ENCODE assay signal across 20 mouse cellular contexts in the genomic region with DNA sequence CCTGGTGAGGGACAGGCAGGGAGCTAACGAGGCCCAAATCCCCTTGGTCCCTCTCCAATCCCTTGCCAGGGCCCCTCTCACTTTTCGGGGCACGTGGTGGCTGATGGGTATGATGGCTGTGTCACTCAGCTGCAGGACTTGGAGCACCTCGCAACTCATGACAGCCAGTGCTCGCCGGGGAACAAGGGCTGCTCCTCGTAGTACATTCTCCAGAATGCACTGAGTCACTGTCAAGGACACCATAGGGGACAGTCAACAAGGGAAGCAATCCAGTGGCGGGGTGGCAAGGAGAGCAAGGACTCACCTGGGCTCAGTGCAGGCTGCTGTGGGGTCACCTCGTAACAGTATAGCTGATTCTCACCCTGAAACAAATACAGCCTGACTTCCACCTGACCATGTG. TPM values are rescaled to one million over a fixed set of nuclear protein-coding genes. Genes with fewer than 3 reads are reported as not detected.
A peak's percentile ranks its signal among the peaks of the same experiment; 100 is the strongest.
DNase-seq lines count a peak whose midpoint lies in the region; ATAC-seq lines count a peak whose summit lies in the region.
"Had no signal": no experiment of that assay in that cellular context is flagged by ENCODE, and none has a peak within 500 bp of the region (broad histone marks: within the 10 kb centered on the region; RNA-seq: fewer than 3 reads in every experiment).

No protein-coding gene starts in this region.

- H3K27me3 ChIP-seq in heart, embryonic 13.5 days (replicated peaks) = no peaks in the 10 kb centered on the region
- no peaks in the 10 kb centered on the region for H3K27me3 ChIP-seq in heart, embryonic 16.5 days (ENCODE audit: control insufficient read depth, insufficient read depth, low read length)
- H3K27me3 ChIP-seq: forebrain, embryonic 13.5 days; heart, embryonic 12.5 days; hindbrain, embryonic 12.5 days; hindbrain, embryonic 15.5 days had no signal

- H3K4me3 ChIP-seq in heart, embryonic 13.5 days = no peak overlapping the region
- no peak overlapping the region for H3K4me3 ChIP-seq in heart, embryonic 16.5 days (ENCODE audit: low read length)
- H3K4me3 ChIP-seq: forebrain, embryonic 10.5 days; forebrain, embryonic 13.5 days; heart, embryonic 12.5 days; hindbrain, embryonic 12.5 days; hindbrain, embryonic 15.5 days had no signal

- WGBS in heart, embryonic 13.5 days = 60% methylated on average over 9 of the region's 9 CpGs
- 55% methylated on average over 9 of the region's 9 CpGs for WGBS in heart, embryonic 16.5 days

- ATAC-seq in heart, embryonic 13.5 days (ENCODE audit: extremely low read depth, insufficient number of reproducible peaks, low FRiP score, low TSS enrichment) = no peak
- ATAC-seq in heart, embryonic 16.5 days (replicated peaks; ENCODE audit: extremely low read depth, insufficient read depth, low FRiP score) = no peak
- ATAC-seq: CD4-positive, CD25-positive, alpha-beta regulatory T cell, adult 4 months; forebrain, embryonic 13.5 days; forebrain, embryonic 16.5 days; intestine, postnatal 0 days had no signal

- peaks cover 39% of the 10 kb centered on the region for H3K4me1 ChIP-seq in heart, embryonic 13.5 days
- peaks cover 24% of the 10 kb centered on the region for H3K4me1 ChIP-seq in heart, embryonic 16.5 days (ENCODE audit: control insufficient read depth, insufficient read depth, low read length)

- H3K9ac ChIP-seq in heart, embryonic 13.5 days = peak overlapping the region; percentile 40; the same call in 1 of the 2 replicates
- peak overlapping the region; percentile 41 for H3K9ac ChIP-seq in heart, embryonic 16.5 days (ENCODE audit: low read length)
- H3K9ac ChIP-seq: forebrain, embryonic 13.5 days; heart, embryonic 12.5 days; hindbrain, embryonic 12.5 days; hindbrain, embryonic 15.5 days had no signal

- intact Hi-C loops in heart, postnatal 36 days (cut with DNase I) = loop anchor here (5.0 kb wide), 1 partner anchor 228 kb away; no protein-coding TSS in a partner anchor

- 0 out of 2 replicates have a peak overlapping the region, but pooled peaks have one; percentile 42 for H3K27ac ChIP-seq in heart, embryonic 13.5 days (replicated peaks)
- peak overlapping the region; percentile 47; the same call in 1 of the 2 replicates for H3K27ac ChIP-seq in heart, embryonic 16.5 days (ENCODE audit: low read length)
- H3K27ac ChIP-seq: forebrain, embryonic 10.5 days; forebrain, embryonic 13.5 days; hindbrain, embryonic 12.5 days; hindbrain, embryonic 15.5 days had no signal

- H3K4me2 ChIP-seq in heart, embryonic 13.5 days = no peak overlapping the region
- no peak overlapping the region for H3K4me2 ChIP-seq in heart, embryonic 16.5 days (ENCODE audit: low read depth, low read length)
- H3K4me2 ChIP-seq: forebrain, embryonic 13.5 days; heart, embryonic 12.5 days; hindbrain, embryonic 12.5 days; hindbrain, embryonic 15.5 days had no signal

- peak; percentile 8 for DNase-seq in adrenal gland, postnatal 10 days
- DNase-seq in adrenal gland, adult 18-20 months (ENCODE audit: low spot score in 2 of 2) = no peak
- no peak for DNase-seq in heart, adult 18-20 months
- no peak for DNase-seq in heart, postnatal 36 days
- DNase-seq: cerebellum, adult 18-20 months; cerebellum, adult 9-10 months; cerebellum, postnatal 14 days; gastrocnemius, postnatal 10 days; gastrocnemius, postnatal 36 days; kidney, adult 2 months had no signal

- no peaks in the 10 kb centered on the region for H3K9me3 ChIP-seq in heart, embryonic 13.5 days
- H3K9me3 ChIP-seq in heart, embryonic 16.5 days (replicated peaks; ENCODE audit: control insufficient read depth, low read length) = no peaks in the 10 kb centered on the region
- H3K9me3 ChIP-seq: forebrain, embryonic 10.5 days; forebrain, embryonic 13.5 days; heart, embryonic 12.5 days; hindbrain, embryonic 12.5 days; hindbrain, embryonic 15.5 days had no signal

- peaks cover 7% of the 10 kb centered on the region for H3K36me3 ChIP-seq in heart, embryonic 13.5 days
- H3K36me3 ChIP-seq in heart, embryonic 16.5 days (ENCODE audit: control insufficient read depth, insufficient read depth) = no peaks in the 10 kb centered on the region

RNA-seq across cellular contexts. Expression of a gene that starts 5.1 kb away (rescaled TPM):
- 10 to 100 TPM; 10.0 to 14.7 TPM for total RNA-seq in adrenal gland, postnatal 10 days (2021)
- total RNA-seq in adrenal gland, adult 18-20 months (2021) = 10 to 100 TPM; 10.0 to 15.3 TPM
- 15.2 and 15.8 TPM in 2 replicates for polyA plus RNA-seq in heart, embryonic 13.5 days (2015; fragmentation: Nextera tagmentation; extraction: Ambion mirVana)
- total RNA-seq in heart, adult 18-20 months (2021) = 1 to 10 TPM; 7.7 to 9.7 TPM
- 15.7 and 17.2 TPM in 2 replicates for polyA plus RNA-seq in heart, embryonic 16.5 days (2015; fragmentation: Nextera tagmentation; extraction: Ambion mirVana)
- 10 to 100 TPM in 1 of 2 experiments, 1 to 10 TPM in 1; 9.2 to 11.0 TPM for total RNA-seq in heart, postnatal 36 days (2021)

RNA-seq across cellular contexts. Expression of a gene that starts 5.1 kb away (rescaled TPM):
- total RNA-seq in adrenal gland, postnatal 10 days (2021) = 100 to 1,000 TPM; 161 to 167 TPM
- total RNA-seq in adrenal gland, adult 18-20 months (2021) = 100 to 1,000 TPM; 132 to 145 TPM
- 65.6 and 72.5 TPM in 2 replicates for polyA plus RNA-seq in heart, embryonic 13.5 days (2015; fragmentation: Nextera tagmentation; extraction: Ambion mirVana)
- total RNA-seq in heart, adult 18-20 months (2021) = 100 to 1,000 TPM; 152 to 155 TPM
- 87.5 and 88.7 TPM in 2 replicates for polyA plus RNA-seq in heart, embryonic 16.5 days (2015; fragmentation: Nextera tagmentation; extraction: Ambion mirVana)
- total RNA-seq in heart, postnatal 36 days (2021) = 100 to 1,000 TPM; 143 to 164 TPM

RNA-seq across cellular contexts. Expression of a gene that starts 9.9 kb away (rescaled TPM):
- 100 to 1,000 TPM; 115 to 116 TPM for total RNA-seq in adrenal gland, postnatal 10 days (2021)
- 100 to 1,000 TPM; 117 to 118 TPM for total RNA-seq in adrenal gland, adult 18-20 months (2021)
- polyA plus RNA-seq in heart, embryonic 13.5 days (2015; fragmentation: Nextera tagmentation; extraction: Ambion mirVana) = 136 and 139 TPM in 2 replicates
- 100 to 1,000 TPM; 154 TPM for total RNA-seq in heart, adult 18-20 months (2021)
- 91.2 and 122 TPM in 2 replicates for polyA plus RNA-seq in heart, embryonic 16.5 days (2015; fragmentation: Nextera tagmentation; extraction: Ambion mirVana)
- 100 to 1,000 TPM; 134 to 150 TPM for total RNA-seq in heart, postnatal 36 days (2021)

RNA-seq across cellular contexts. Expression of a gene that starts 40.2 kb away (rescaled TPM):
- total RNA-seq in adrenal gland, postnatal 10 days (2021) = 10 to 100 TPM; 22.9 to 34.3 TPM
- 10 to 100 TPM; 11.3 to 11.5 TPM for total RNA-seq in adrenal gland, adult 18-20 months (2021)
- 19.9 and 23.5 TPM in 2 replicates for polyA plus RNA-seq in heart, embryonic 13.5 days (2015; fragmentation: Nextera tagmentation; extraction: Ambion mirVana)
- 1 to 10 TPM; 6.2 to 8.5 TPM for total RNA-seq in heart, adult 18-20 months (2021)
- polyA plus RNA-seq in heart, embryonic 16.5 days (2015; fragmentation: Nextera tagmentation; extraction: Ambion mirVana) = 12.3 and 14.2 TPM in 2 replicates
- total RNA-seq in heart, postnatal 36 days (2021) = 10 to 100 TPM; 16.0 to 16.7 TPM

RNA-seq across cellular contexts. Expression of a gene that starts 44.9 kb away (rescaled TPM):
- total RNA-seq in adrenal gland, postnatal 10 days (2021) = 10 to 100 TPM; 27.9 to 38.7 TPM
- 10 to 100 TPM; 21.0 to 25.7 TPM for total RNA-seq in adrenal gland, adult 18-20 months (2021)
- 15.2 and 16.9 TPM in 2 replicates for polyA plus RNA-seq in heart, embryonic 13.5 days (2015; fragmentation: Nextera tagmentation; extraction: Ambion mirVana)
- total RNA-seq in heart, adult 18-20 months (2021) = 10 to 100 TPM; 12.7 to 14.2 TPM
- polyA plus RNA-seq in heart, embryonic 16.5 days (2015; fragmentation: Nextera tagmentation; extraction: Ambion mirVana) = 13.7 TPM in 2 replicates
- 10 to 100 TPM; 13.0 to 13.7 TPM for total RNA-seq in heart, postnatal 36 days (2021)
